Mouse (Mus musculus): ENCODE results near the gene Lipc. TPM values are rescaled to one million over a fixed set of nuclear protein-coding genes. Genes with fewer than 3 reads are reported as not detected.

The Lipc gene
- polyA plus RNA-seq, 1 experiment from 2014 or later, result not detected

DNA sequence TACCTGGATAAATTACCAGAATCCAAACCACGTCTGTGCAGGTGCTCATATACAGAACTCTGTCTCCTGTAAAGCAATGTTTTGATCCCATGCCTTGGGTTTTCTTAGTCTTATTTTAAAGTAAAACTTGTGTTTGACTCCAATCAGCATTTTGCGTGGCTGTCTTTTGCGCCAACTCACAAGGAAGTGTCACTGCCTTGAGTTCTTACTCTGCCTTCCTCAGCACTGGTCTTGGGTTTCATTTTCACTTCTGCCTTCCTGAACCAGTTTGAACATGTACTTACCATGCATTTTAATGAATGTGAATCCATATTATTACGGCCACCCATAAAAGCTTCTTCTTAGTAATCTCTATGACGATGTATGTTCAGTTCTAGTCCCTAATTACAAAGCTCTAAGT is 191.1 kb downstream of the Lipc start:
- no peak for DNase-seq (ENCODE audit: low spot score)

DNA sequence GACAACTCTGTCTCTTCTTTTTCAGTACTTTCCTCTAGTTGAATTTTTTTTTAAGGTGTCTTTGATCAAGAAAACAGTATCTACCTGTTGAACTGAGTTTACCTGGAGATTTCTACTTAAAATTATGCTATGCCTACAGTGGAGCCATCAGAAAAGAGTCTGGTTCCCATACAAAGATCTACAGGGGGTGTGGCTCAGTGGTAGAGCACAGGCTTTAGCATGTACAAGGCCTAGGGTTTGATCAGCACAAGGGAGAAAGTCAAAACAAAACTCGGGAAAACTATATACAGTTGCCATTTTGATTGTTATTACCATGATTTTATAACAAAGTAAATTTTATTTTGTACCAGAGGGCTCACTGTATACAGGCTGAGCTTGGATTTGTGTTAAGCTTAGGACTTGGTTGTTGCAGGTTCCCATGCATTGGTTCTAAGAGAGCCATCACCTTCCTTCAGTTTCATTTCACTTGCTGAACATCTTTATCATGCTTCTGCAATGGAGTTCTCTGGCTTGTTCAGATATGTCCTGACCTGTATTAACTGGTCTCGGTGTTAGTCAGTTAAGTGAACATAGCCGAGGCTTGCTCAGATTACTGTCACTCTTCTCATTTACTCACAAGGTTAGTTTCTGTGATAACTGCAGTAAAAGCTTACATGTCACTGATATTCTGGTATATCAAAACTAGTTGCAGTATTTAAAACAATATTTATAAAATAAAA is 200.4 kb downstream of the Lipc start:
- Histone ChIP-seq H3K9me3 (no peaks in the 10 kb centered on the region), H3K4me1 (replicated peaks) (no peaks in the 10 kb centered on the region), H3K27me3 (ENCODE audit: insufficient read depth, poor library complexity, severe bottlenecking) (no peaks in the 10 kb centered on the region), H3K4me3 (no peak overlapping the region), H3K36me3 (peaks cover 59% of the 10 kb centered on the region), H3K27ac (no peak overlapping the region)
- 89% methylated on average over 3 of the region's 3 CpGs for WGBS
- DNase-seq (ENCODE audit: low spot score), result no peak

More for the DNA sequence above, 191.1 kb downstream of the Lipc start:
- H3K27me3 ChIP-seq (ENCODE audit: insufficient read depth, poor library complexity, severe bottlenecking), result no peaks in the 10 kb centered on the region
- H3K9me3 ChIP-seq, result no peaks in the 10 kb centered on the region
- peaks cover 56% of the 10 kb centered on the region for H3K36me3 ChIP-seq
- no peaks in the 10 kb centered on the region for H3K4me1 ChIP-seq (replicated peaks)
- no peak overlapping the region for H3K4me3 ChIP-seq
- no peak overlapping the region for H3K27ac ChIP-seq
- 96% methylated on average over 5 of the region's 5 CpGs for WGBS

Other genes with a start within 250 kb of the Lipc start
- 0.10 TPM in 1 of 2 replicates, not detected in the other for gene Aqp9, start 216.5 kb upstream of the Lipc start, polyA plus RNA-seq (2016; fragmentation: Nextera tagmentation; extraction: Ambion mirVana)

Data from hindbrain, embryonic 10.5 days (tissue).